Mouse (Mus musculus) kidney, adult 2 months (tissue): ENCODE measurements around the gene Rmi2. TPM values are rescaled to one million over a fixed set of nuclear protein-coding genes. Genes with fewer than 3 reads are reported as not detected.
A peak's percentile ranks its signal among the peaks of the same experiment; 100 is the strongest.

Experiments
- DNase-seq: peaks from one replicate; pipeline ENCODE4 v3.0.0; 2021
- H3K27ac ChIP-seq: fragments of 200-500 bp; 2 replicates; pipeline ENCODE4 v1.5.1; 2012; ENCODE audit warnings: low read depth, low read length, control low read depth, inconsistent platforms; ENCODE audit not compliant: insufficient read depth
- H3K27me3 ChIP-seq: fragments of 200-500 bp; replicated peaks from 2 replicates; pipeline ENCODE4 v1.6.1; 2012; ENCODE audit warnings: mild to moderate bottlenecking, moderate library complexity, low read length, inconsistent platforms; ENCODE audit not compliant: control insufficient read depth, insufficient read depth
- H3K36me3 ChIP-seq: fragments of 200-500 bp; 2 replicates; pipeline ENCODE4 v1.6.1; 2012; ENCODE audit warnings: mild to moderate bottlenecking, moderate library complexity, low read length, inconsistent platforms; ENCODE audit not compliant: control insufficient read depth, insufficient read depth
- H3K4me1 ChIP-seq: fragments of 200-500 bp; 2 replicates; pipeline ENCODE4 v1.6.1; 2011; ENCODE audit warnings: low read length; ENCODE audit not compliant: control insufficient read depth, insufficient read depth
- H3K4me3 ChIP-seq: fragments of 200-500 bp; 2 replicates; pipeline ENCODE4 v1.5.1; 2011; ENCODE audit warnings: mild to moderate bottlenecking, low read depth, low read length, control low read depth; ENCODE audit not compliant: insufficient read depth
- CTCF ChIP-seq: fragments of 200-500 bp; conservative IDR thresholded peaks from 2 replicates; pipeline ENCODE4 v1.5.1; 2011; ENCODE audit warnings: low read depth, mild to moderate bottlenecking, control low read depth, low read length, moderate library complexity, mixed read lengths; ENCODE audit not compliant: insufficient read depth, insufficient read length
- POLR2A ChIP-seq: fragments of 200-500 bp; IDR thresholded peaks from one replicate; pipeline ENCODE4 v1.6.1; 2011; ENCODE audit warnings: low read depth, low read length, control low read depth
- WGBS: fragments of 180-500 bp; shearing (Covaris S2); methylation state at CpG from one replicate; pipeline ENCODE4 v1.1.7; 2018; 5-methylcytosine and 5-hydroxymethylcytosine counted together
- polyA plus RNA-seq: library from polyadenylated mRNA; depleted of rRNA; stranded (reverse); fragments of >200 nt; gene quantifications from 2 replicates; pipeline ENCODE4 v1.2.3, GENCODE M21; 2012

Rmi2 gene
- polyA plus RNA-seq, 1 experiment = 0.27 TPM

- Histone ChIP-seq H3K27me3 (no peaks in the 10 kb centered on the region), H3K4me1 (no peaks in the 10 kb centered on the region), H3K27ac (no peak overlapping the region), H3K4me3 (no peak overlapping the region), H3K36me3 (no peaks in the 10 kb centered on the region)
- DNase-seq = peak; percentile 57
- 35% methylated on average over 7 of the region's 7 CpGs for WGBS
- TF ChIP-seq CTCF = no peak
- no peak for TF ChIP-seq POLR2A
These were observed 90.8 kb downstream of the Rmi2 start for GRCm38 (mm10) chr16:10925591-10926180.

GRCm38 (mm10) chr16:10927026-10927425 is 92.2 kb downstream of the Rmi2 start:
- no peak overlapping the region for H3K27ac ChIP-seq
- no peaks in the 10 kb centered on the region for H3K4me1 ChIP-seq
- H3K36me3 ChIP-seq = no peaks in the 10 kb centered on the region
- H3K4me3 ChIP-seq = no peak overlapping the region
- TF ChIP-seq CTCF (no peak), POLR2A (no peak)
- DNase-seq = no peak
- no peaks in the 10 kb centered on the region for H3K27me3 ChIP-seq
- 100% methylated on average over 1 of the region's 1 CpGs for WGBS

GRCm38 (mm10) chr16:10933372-10933771 is 98.5 kb downstream of the Rmi2 start:
- 66% methylated on average over 3 of the region's 3 CpGs for WGBS
- Histone ChIP-seq H3K36me3 (no peaks in the 10 kb centered on the region), H3K27me3 (no peaks in the 10 kb centered on the region), H3K4me1 (no peaks in the 10 kb centered on the region), H3K4me3 (no peak overlapping the region), H3K27ac (no peak overlapping the region)
- DNase-seq = no peak
- TF ChIP-seq POLR2A (no peak), CTCF (no peak)

GRCm38 (mm10) chr16:10934047-10934446 is 99.2 kb downstream of the Rmi2 start:
- WGBS = 100% methylated on average over 1 of the region's 1 CpGs

GRCm38 (mm10) chr16:10936700-10937319 is 102.0 kb downstream of the Rmi2 start:
- TF ChIP-seq POLR2A (no peak), CTCF (no peak)
- Histone ChIP-seq H3K36me3 (no peaks in the 10 kb centered on the region), H3K27ac (no peak overlapping the region), H3K4me1 (no peaks in the 10 kb centered on the region), H3K27me3 (no peaks in the 10 kb centered on the region), H3K4me3 (no peak overlapping the region)
- 77% methylated on average over 5 of the region's 5 CpGs for WGBS
- DNase-seq = no peak

More at GRCm38 (mm10) chr16:10934047-10934446, 99.2 kb downstream of the Rmi2 start:
- no peaks in the 10 kb centered on the region for H3K27me3 ChIP-seq
- no peaks in the 10 kb centered on the region for H3K36me3 ChIP-seq
- H3K27ac ChIP-seq = no peak overlapping the region
- no peaks in the 10 kb centered on the region for H3K4me1 ChIP-seq
- DNase-seq = no peak
- TF ChIP-seq POLR2A (no peak), CTCF (no peak)
- H3K4me3 ChIP-seq = no peak overlapping the region

GRCm38 (mm10) chr16:10937497-10937896 is 102.6 kb downstream of the Rmi2 start:
- TF ChIP-seq POLR2A (no peak), CTCF (no peak)
- no peak for DNase-seq
- 90% methylated on average over 11 of the region's 11 CpGs for WGBS
- H3K27ac ChIP-seq = no peak overlapping the region
- H3K4me3 ChIP-seq = no peak overlapping the region
- H3K4me1 ChIP-seq = no peaks in the 10 kb centered on the region
- no peaks in the 10 kb centered on the region for H3K36me3 ChIP-seq
- H3K27me3 ChIP-seq = no peaks in the 10 kb centered on the region

- Histone ChIP-seq H3K36me3 (no peaks in the 10 kb centered on the region), H3K4me3 (no peak overlapping the region), H3K27ac (no peak overlapping the region), H3K4me1 (peaks cover 3% of the 10 kb centered on the region; the same call in 1 of the 2 replicates), H3K27me3 (no peaks in the 10 kb centered on the region)
- 86% methylated on average over 4 of the region's 4 CpGs for WGBS
- no peak for DNase-seq
- TF ChIP-seq CTCF (no peak), POLR2A (no peak)
These were observed 105.1 kb downstream of the Rmi2 start for GRCm38 (mm10) chr16:10939932-10940331.
